Mouse (Mus musculus) lung, adult 2 months (tissue): ENCODE measurements at regions not wholly inside any gene's neighbourhood (a gene's known extent, or its start where the extent isn't known, plus 50 kb on each side); places are given as distances from the start of the nearest gene placed in this dataset.

ENCODE experiments used
- CTCF ChIP-seq: fragments of 200-500 bp; IDR thresholded peaks from 2 replicates; pipeline ENCODE4 v1.5.1; 2011; ENCODE audit warnings: mild to moderate bottlenecking, low read length, control low read depth; ENCODE audit not compliant: insufficient read depth
- POLR2A ChIP-seq: fragments of 200-500 bp; IDR thresholded peaks from 2 replicates; pipeline ENCODE4 v1.6.1; 2011; ENCODE audit warnings: low read depth, mild to moderate bottlenecking, control low read depth, low read length, borderline replicate concordance; ENCODE audit errors: extremely low read depth

DNA sequence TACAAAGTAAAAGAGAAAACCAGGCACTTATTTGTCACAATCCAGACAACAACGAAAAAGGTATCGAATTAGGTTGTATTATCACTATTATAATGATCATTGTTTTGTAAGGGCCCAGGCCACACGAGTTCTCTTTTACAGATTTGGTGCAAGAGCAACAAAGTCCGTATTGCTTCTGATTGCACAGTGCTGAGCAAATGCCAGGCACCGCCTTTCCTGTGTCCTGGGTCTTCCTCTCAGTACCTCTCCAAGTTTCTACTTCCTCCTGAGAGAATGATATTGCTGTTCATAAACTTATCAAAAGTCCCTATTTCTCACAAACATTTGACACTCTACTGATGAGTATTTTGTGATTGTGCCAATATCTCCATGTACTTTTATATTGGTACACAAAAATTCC lies 431.3 kb upstream of the Tenm4 start:
- TF ChIP-seq CTCF: no peak
- no peak for TF ChIP-seq POLR2A
